Mouse (Mus musculus) testis, adult 2 months (tissue): ENCODE data around the gene Rgs3. TPM values are rescaled to one million over a fixed set of nuclear protein-coding genes. Genes with fewer than 3 reads are reported as not detected.
"Not testable (repeated sequence)": the region's sequence is repeated elsewhere in the genome, so short reads cannot be mapped to it uniquely, and the experiment has no call there.

Source experiments
- H3K27ac ChIP-seq: fragments of 200-500 bp; 2 replicates; pipeline ENCODE4 v1.5.1; 2012; ENCODE audit warnings: low read depth, low read length; ENCODE audit not compliant: control insufficient read depth, insufficient read depth
- H3K27me3 ChIP-seq: fragments of 200-500 bp; 2 replicates; pipeline ENCODE4 v1.6.1; 2012; ENCODE audit warnings: mild to moderate bottlenecking, low read length, moderate library complexity; ENCODE audit not compliant: control insufficient read depth, insufficient read depth
- H3K36me3 ChIP-seq: fragments of 200-500 bp; 2 replicates; pipeline ENCODE4 v1.6.1; 2012; ENCODE audit warnings: mild to moderate bottlenecking, low read length; ENCODE audit not compliant: control insufficient read depth, insufficient read depth
- H3K4me1 ChIP-seq: fragments of 200-500 bp; 2 replicates; pipeline ENCODE4 v1.6.1; 2012; ENCODE audit warnings: low read length; ENCODE audit not compliant: control insufficient read depth, insufficient read depth
- H3K4me3 ChIP-seq: fragments of 200-500 bp; 2 replicates; pipeline ENCODE4 v1.5.1; 2012; ENCODE audit warnings: low read depth, mild to moderate bottlenecking, low read length, moderate library complexity, mixed read lengths; ENCODE audit not compliant: control insufficient read depth
- CTCF ChIP-seq: fragments of 200-500 bp; IDR thresholded peaks from 2 replicates; pipeline ENCODE4 v1.5.1; 2012; ENCODE audit warnings: low read depth, mild to moderate bottlenecking, inconsistent platforms, low read length, moderate library complexity; ENCODE audit not compliant: control insufficient read depth, insufficient read depth, insufficient replicate concordance
- POLR2A ChIP-seq: fragments of 200-500 bp; IDR thresholded peaks from 2 replicates; pipeline ENCODE4 v1.6.1; 2012; ENCODE audit warnings: low read depth, mild to moderate bottlenecking, inconsistent platforms, low read length, moderate library complexity; ENCODE audit not compliant: control insufficient read depth
- polyA plus RNA-seq: library from polyadenylated mRNA; depleted of rRNA; stranded (reverse); fragments of >200 nt; gene quantifications from 2 replicates; pipeline ENCODE4 v1.2.3, GENCODE M21; 2012

Rgs3 gene
- polyA plus RNA-seq, 1 experiment = 65.5 TPM

DNA sequence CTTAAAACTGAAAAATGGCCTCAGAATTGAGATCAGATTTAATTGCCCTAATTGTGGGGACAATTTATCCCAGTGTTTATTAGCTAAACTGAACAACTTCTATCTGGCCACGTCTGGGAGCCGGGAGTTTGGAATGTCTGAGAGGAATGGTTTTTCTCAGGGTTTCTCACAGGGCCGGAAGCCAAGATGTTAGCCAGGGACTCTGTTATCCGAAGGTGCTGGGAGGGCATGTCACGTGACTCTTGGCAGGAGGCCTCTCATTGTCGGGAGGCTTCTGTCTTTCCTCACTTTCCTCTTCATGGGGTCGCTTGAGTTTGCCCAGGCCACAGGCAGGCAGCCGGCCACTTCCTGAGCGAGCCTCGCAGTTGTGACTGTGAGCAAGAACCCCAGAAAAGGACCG is 31.7 kb downstream of the Rgs3 start:
- Histone ChIP-seq H3K27ac (no peak overlapping the region; the same call in 1 of the 2 replicates), H3K27me3 (no peaks in the 10 kb centered on the region), H3K4me1 (no peaks in the 10 kb centered on the region; the same call in 1 of the 2 replicates), H3K4me3 (peak overlapping the region; percentile 20), H3K36me3 (no peaks in the 10 kb centered on the region)
- TF ChIP-seq POLR2A = no peak
- no peak for TF ChIP-seq CTCF

DNA sequence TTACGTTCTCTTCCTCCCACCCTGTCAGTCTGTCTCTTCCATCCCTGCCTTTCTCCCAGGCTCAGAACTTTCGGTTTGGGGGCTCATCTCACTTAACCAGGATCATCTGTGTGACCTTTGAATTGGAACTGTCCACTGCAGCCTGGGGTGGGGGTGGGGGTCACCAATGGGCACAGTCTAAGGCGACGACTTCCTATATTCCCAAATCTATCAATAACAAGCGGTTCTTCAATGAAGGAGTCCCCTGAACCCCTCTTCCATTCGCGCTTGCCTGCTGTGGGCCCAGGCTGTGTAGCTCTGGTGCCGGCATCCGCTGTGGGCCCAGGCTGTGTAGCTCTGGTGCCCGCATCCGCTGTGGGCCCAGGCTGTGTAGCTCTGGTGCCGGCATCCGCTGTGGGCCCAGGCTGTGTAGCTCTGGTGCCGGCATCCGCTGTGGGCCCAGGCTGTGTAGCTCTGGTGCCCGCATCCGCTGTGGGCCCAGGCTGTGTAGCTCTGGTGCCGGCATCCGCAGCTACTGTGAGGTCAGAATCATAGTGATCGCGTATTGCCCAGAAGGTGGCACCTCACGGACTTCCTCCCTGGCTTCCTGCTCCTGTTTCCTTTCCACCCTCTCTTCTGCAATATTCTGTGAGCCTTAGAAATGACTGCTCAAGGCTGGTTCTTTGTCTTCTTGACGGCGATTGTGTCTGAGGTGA is 34.0 kb downstream of the Rgs3 start:
- not testable (repeated sequence) for H3K36me3 ChIP-seq, H3K27me3 ChIP-seq, H3K4me1 ChIP-seq, H3K27ac ChIP-seq
- H3K4me3 ChIP-seq = peak overlapping the region; percentile 71

DNA sequence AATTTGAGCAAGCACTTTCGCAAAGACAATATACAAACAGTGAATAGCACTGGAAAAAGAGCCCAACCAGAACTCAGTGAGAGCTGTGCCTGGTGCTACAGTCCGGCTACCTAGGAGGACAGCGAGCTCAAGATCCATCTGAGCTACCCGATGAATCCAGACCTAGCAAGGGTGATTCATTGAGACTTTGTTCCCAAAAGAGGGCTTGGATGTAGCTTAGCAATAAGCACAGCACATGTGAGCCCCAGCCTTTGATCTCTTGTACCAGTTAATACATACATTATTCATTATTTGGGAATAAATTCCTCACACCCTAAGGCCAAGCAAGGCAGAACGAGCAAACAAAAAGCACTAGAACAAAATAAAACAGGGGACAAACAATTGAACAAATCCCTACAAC is 34.8 kb downstream of the Rgs3 start:
- Histone ChIP-seq H3K4me3 (peak overlapping the region; percentile 80), H3K4me1 (no peaks in the 10 kb centered on the region; the same call in 1 of the 2 replicates), H3K27me3 (no peaks in the 10 kb centered on the region), H3K36me3 (no peaks in the 10 kb centered on the region), H3K27ac (no peak overlapping the region)
- TF ChIP-seq CTCF (no peak), POLR2A (no peak)

DNA sequence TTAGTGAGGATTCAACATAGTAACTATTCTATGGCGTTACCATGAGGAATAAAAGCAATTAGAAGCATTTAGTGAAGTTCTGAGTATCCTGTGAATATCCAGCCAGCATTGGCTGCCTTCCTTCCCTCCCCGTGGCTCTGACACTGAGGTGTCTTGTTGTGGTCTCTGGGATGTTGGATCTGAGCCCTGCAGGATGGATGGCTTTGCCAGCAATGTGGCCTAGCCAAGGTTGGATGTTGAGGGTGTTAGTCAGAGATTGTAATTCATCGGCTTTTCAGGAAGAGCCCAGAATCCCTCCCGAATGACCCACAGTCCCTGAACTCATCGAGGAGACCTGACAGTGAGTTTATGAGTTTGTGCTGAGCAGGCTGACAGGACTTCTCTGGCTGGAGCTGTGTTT is 36.4 kb downstream of the Rgs3 start:
- H3K36me3 ChIP-seq = no peaks in the 10 kb centered on the region
- no peaks in the 10 kb centered on the region; the same call in 1 of the 2 replicates for H3K4me1 ChIP-seq
- TF ChIP-seq CTCF (no peak), POLR2A (no peak)
- H3K27me3 ChIP-seq = no peaks in the 10 kb centered on the region
- no peak overlapping the region for H3K4me3 ChIP-seq
- H3K27ac ChIP-seq = no peak overlapping the region

DNA sequence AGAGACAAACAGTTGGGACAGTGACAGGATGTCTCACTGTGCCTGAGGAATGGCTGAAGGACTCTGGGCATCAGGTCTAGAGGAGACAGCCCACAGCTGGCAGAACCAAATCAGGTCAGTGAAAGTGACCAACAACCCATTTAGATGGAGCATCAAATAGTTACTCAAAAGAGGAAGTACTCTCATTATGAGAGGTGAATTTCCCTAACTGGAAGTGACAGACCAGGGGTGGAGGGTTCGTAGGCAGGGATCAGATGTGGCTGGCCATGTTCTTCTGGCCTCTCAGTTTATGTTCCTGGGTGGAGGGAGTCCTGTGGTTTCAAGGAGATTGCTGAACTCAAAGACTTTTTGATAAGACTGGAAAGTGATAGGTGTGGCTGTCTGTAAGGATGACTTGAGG is 40.9 kb downstream of the Rgs3 start:
- TF ChIP-seq POLR2A (no peak), CTCF (no peak)
- Histone ChIP-seq H3K27me3 (no peaks in the 10 kb centered on the region), H3K27ac (no peak overlapping the region), H3K4me3 (no peak overlapping the region), H3K4me1 (no peaks in the 10 kb centered on the region), H3K36me3 (no peaks in the 10 kb centered on the region)

DNA sequence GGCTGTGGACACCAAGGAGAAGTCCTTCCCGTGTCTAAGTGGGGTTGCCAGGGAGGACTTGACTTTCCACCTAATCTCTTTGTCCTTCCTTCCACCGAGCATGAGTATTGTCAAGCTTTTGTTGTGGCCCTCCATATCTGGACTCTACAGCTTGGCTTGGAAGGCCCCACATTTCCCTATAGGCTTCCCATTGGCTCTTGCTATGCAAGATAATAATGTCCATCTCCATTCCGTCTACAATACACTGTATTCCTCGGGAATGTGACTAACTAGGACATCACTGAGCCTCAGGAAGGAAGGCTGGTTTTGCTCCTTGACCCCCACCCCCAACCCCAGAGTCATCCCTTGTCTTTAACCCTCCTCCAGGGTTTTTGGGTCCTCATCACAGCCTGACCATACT is 44.0 kb downstream of the Rgs3 start:
- Histone ChIP-seq H3K27me3 (no peaks in the 10 kb centered on the region), H3K4me3 (no peak overlapping the region), H3K4me1 (peaks cover 3% of the 10 kb centered on the region; the same call in 1 of the 2 replicates), H3K27ac (no peak overlapping the region), H3K36me3 (no peaks in the 10 kb centered on the region)
- TF ChIP-seq POLR2A (no peak), CTCF (no peak)

DNA sequence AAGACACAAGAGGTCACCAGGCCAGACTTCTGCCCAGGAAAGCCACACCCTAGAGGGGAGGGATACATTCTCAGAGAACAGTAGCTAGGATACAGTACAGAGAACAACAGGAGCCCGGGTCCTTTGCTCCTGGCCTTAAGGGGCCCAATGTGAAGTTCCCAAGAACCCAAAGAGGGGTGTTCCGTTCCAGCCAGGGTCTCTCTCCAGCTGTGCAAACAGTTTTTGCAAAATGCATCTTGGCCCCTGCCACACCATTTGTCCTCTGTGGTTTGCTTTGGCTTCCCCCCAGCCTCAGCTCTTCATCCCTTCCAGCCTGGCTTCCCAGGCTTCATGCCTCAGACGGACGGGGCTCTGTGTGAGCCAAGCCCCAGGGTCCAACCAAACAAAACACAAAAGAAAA is 44.4 kb downstream of the Rgs3 start:
- Histone ChIP-seq H3K4me1 (peaks cover 3% of the 10 kb centered on the region; the same call in 1 of the 2 replicates), H3K27me3 (no peaks in the 10 kb centered on the region), H3K36me3 (no peaks in the 10 kb centered on the region), H3K4me3 (no peak overlapping the region), H3K27ac (no peak overlapping the region)
- TF ChIP-seq POLR2A (no peak), CTCF (no peak)
